8 mouse cellular contexts compared by ENCODE assay signal in the genomic region with DNA sequence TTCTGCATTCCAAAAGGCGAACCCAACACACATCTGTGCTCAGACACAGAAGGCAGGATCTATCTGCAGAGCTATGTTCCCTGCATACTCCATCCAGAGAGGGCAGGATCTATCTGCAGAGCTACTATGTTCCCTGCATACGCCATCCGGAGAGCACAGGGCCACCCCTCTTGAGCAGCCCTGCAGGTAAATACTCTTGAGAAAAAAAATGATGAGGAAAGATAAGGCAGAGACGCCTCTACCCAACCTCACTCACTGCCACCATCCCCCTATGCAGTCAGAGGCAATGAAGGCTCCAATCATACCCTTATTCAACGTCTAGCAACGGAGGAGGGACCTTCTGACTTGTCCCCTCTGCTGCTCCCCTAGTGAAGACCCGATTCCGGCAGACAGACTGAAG. TPM values are rescaled to one million over a fixed set of nuclear protein-coding genes. Genes with fewer than 3 reads are reported as not detected.
DNase-seq lines count a peak whose midpoint lies in the region; ATAC-seq and TF ChIP-seq lines count a peak whose summit lies in the region.

No protein-coding gene starts in this region.

- no peaks in the 10 kb centered on the region for H3K9me3 ChIP-seq in heart, postnatal 0 days (replicated peaks; ENCODE audit: control insufficient read depth, low read length)
- no peaks in the 10 kb centered on the region for H3K9me3 ChIP-seq in hindbrain, embryonic 10.5 days
- no peaks in the 10 kb centered on the region for H3K9me3 ChIP-seq in midbrain, embryonic 12.5 days

- H3K4me1 ChIP-seq in heart, postnatal 0 days (ENCODE audit: control insufficient read depth, insufficient read depth): peaks cover 48% of the 10 kb centered on the region
- peaks cover 35% of the 10 kb centered on the region for H3K4me1 ChIP-seq in bone marrow macrophage, adult 2 months (ENCODE audit: control insufficient read depth, insufficient read depth, low read length)
- peaks cover 52% of the 10 kb centered on the region for H3K4me1 ChIP-seq in hindbrain, embryonic 10.5 days (replicated peaks)
- peaks cover 25% of the 10 kb centered on the region for H3K4me1 ChIP-seq in midbrain, embryonic 12.5 days

- DNase-seq in heart, postnatal 0 days (ENCODE audit: low spot score): no peak
- no peak for DNase-seq in heart, adult 11 months
- no peak for DNase-seq in hindbrain, embryonic 10.5 days (ENCODE audit: low spot score)
- DNase-seq in layer of hippocampus, postnatal 14 days (ENCODE audit: low spot score in 2 of 2): no peak
- DNase-seq in gastrocnemius, postnatal 36 days: no peak
- no peak for DNase-seq in urinary bladder, postnatal 10 days (ENCODE audit: low spot score)

- no peaks in the 10 kb centered on the region for H3K27me3 ChIP-seq in heart, postnatal 0 days (ENCODE audit: control insufficient read depth, insufficient read depth, low read length)
- peaks cover 20% of the 10 kb centered on the region for H3K27me3 ChIP-seq in hindbrain, embryonic 10.5 days (ENCODE audit: insufficient read depth, poor library complexity, severe bottlenecking)
- peaks cover 21% of the 10 kb centered on the region for H3K27me3 ChIP-seq in midbrain, embryonic 12.5 days

- peak overlapping the region; percentile 93 for H3K4me3 ChIP-seq in heart, postnatal 0 days (ENCODE audit: low read depth, low read length)
- H3K4me3 ChIP-seq in bone marrow macrophage, adult 2 months (ENCODE audit: insufficient read depth, low read length): peak overlapping the region; percentile 89
- H3K4me3 ChIP-seq in hindbrain, embryonic 10.5 days: peak overlapping the region; percentile 74
- H3K4me3 ChIP-seq in midbrain, embryonic 12.5 days: peak overlapping the region; percentile 69

- 0 out of 2 replicates have a peak, but pooled peaks have one; percentile 8 for TF ChIP-seq POLR2A in bone marrow macrophage, adult 2 months (IDR thresholded peaks at IDR 0.05; ENCODE audit: borderline replicate concordance, low read depth, low read length)

- no peak for TF ChIP-seq CTCF in heart, postnatal 0 days (IDR thresholded peaks at IDR 0.05; ENCODE audit: low read depth)
- TF ChIP-seq CTCF in bone marrow macrophage, adult 2 months (IDR thresholded peaks at IDR 0.05; ENCODE audit: low read depth, low read length): no peak

- WGBS in heart, postnatal 0 days: 36% methylated on average over 8 of the region's 8 CpGs
- 49% methylated on average over 8 of the region's 8 CpGs for WGBS in hindbrain, embryonic 10.5 days
- WGBS in midbrain, embryonic 12.5 days: 52% methylated on average over 8 of the region's 8 CpGs

- H3K27ac ChIP-seq in heart, postnatal 0 days (ENCODE audit: low read depth): peak overlapping the region; percentile 94
- H3K27ac ChIP-seq in bone marrow macrophage, adult 2 months (ENCODE audit: insufficient read depth, low read depth, low read length): peak overlapping the region; percentile 95
- peak overlapping the region; percentile 90 for H3K27ac ChIP-seq in hindbrain, embryonic 10.5 days
- no peak overlapping the region for H3K27ac ChIP-seq in midbrain, embryonic 12.5 days (replicated peaks)

- TF ChIP-seq EP300 in heart, postnatal 0 days (IDR thresholded peaks at IDR 0.05; ENCODE audit: low read depth): no peak

- no peak for ATAC-seq in heart, postnatal 0 days (ENCODE audit: insufficient read depth, low read depth)
- no peak for ATAC-seq in midbrain, embryonic 12.5 days (ENCODE audit: low FRiP score, low read depth)

- intact Hi-C loops in gastrocnemius, postnatal 36 days (cut with DNase I): loop anchor here (5.0 kb wide), 1 partner anchor 73 kb away; no protein-coding TSS in a partner anchor

- peak overlapping the region; percentile 84; the same call in 1 of the 2 replicates for H3K9ac ChIP-seq in heart, postnatal 0 days (replicated peaks; ENCODE audit: low read depth, low read length)
- peak overlapping the region; percentile 70; the same call in 1 of the 2 replicates for H3K9ac ChIP-seq in midbrain, embryonic 12.5 days (replicated peaks)

- H3K4me2 ChIP-seq in heart, postnatal 0 days (ENCODE audit: low read depth, low read length): peak overlapping the region; percentile 98
- peak overlapping the region; percentile 79 for H3K4me2 ChIP-seq in midbrain, embryonic 12.5 days (replicated peaks)

- no peaks in the 10 kb centered on the region for H3K36me3 ChIP-seq in heart, postnatal 0 days (replicated peaks; ENCODE audit: control insufficient read depth, insufficient read depth, low read length)
- H3K36me3 ChIP-seq in hindbrain, embryonic 10.5 days: no peaks in the 10 kb centered on the region
- no peaks in the 10 kb centered on the region for H3K36me3 ChIP-seq in midbrain, embryonic 12.5 days

RNA-seq across cellular contexts. Expression of a gene that starts 1.9 kb away (rescaled TPM):
- 27.7 and 29.9 TPM in 2 replicates for total RNA-seq in heart, postnatal 0 days (2014; rRNA removed; ENCODE audit: low replicate concordance)
- polyA plus RNA-seq in heart, postnatal 0 days (2015; fragmentation: Nextera tagmentation; extraction: Ambion mirVana): 11.8 and 13.2 TPM in 2 replicates
- polyA plus RNA-seq in bone marrow macrophage, adult 2 months (2012; ENCODE audit: insufficient read depth, insufficient read length, missing spikeins): 69.3 and 83.2 TPM in 2 replicates
- polyA plus RNA-seq in hindbrain, embryonic 10.5 days (2016; fragmentation: Nextera tagmentation; extraction: Ambion mirVana): 28.8 and 31.8 TPM in 2 replicates
- polyA plus RNA-seq in midbrain, embryonic 12.5 days (2016; fragmentation: Nextera tagmentation; extraction: Ambion mirVana): 22.7 and 23.7 TPM in 2 replicates
- total RNA-seq in layer of hippocampus, postnatal 14 days (2021): 10 to 100 TPM; 65.5 to 65.6 TPM
- 10 to 100 TPM in 1 of 2 experiments, 1 to 10 TPM in 1; 7.5 to 11.8 TPM for total RNA-seq in gastrocnemius, postnatal 36 days (2021)

RNA-seq across cellular contexts. Expression of a gene that starts 30.2 kb away (rescaled TPM):
- not detected in 2 replicates for total RNA-seq in heart, postnatal 0 days (2014; rRNA removed; ENCODE audit: low replicate concordance)
- polyA plus RNA-seq in heart, postnatal 0 days (2015; fragmentation: Nextera tagmentation; extraction: Ambion mirVana): 0.10 TPM in 1 of 2 replicates, not detected in the other
- 0.84 TPM in 1 of 2 replicates, not detected in the other for polyA plus RNA-seq in bone marrow macrophage, adult 2 months (2012; ENCODE audit: insufficient read depth, insufficient read length, missing spikeins)
- polyA plus RNA-seq in hindbrain, embryonic 10.5 days (2016; fragmentation: Nextera tagmentation; extraction: Ambion mirVana): 0.90 and 2.5 TPM in 2 replicates
- polyA plus RNA-seq in midbrain, embryonic 12.5 days (2016; fragmentation: Nextera tagmentation; extraction: Ambion mirVana): 0.84 and 1.0 TPM in 2 replicates
- 1 to 10 TPM; 2.7 to 2.8 TPM for total RNA-seq in layer of hippocampus, postnatal 14 days (2021)
- not detected for total RNA-seq in gastrocnemius, postnatal 36 days (2021)
